Mouse (Mus musculus): ENCODE measurements around the gene Pithd1. TPM values are rescaled to one million over a fixed set of nuclear protein-coding genes. Genes with fewer than 3 reads are reported as not detected.
"Not testable (repeated sequence)": the region's sequence is repeated elsewhere in the genome, so short reads cannot be mapped to it uniquely, and the experiment has no call there.

Gene Pithd1
- polyA plus RNA-seq, 1 experiment = 140 TPM

DNA sequence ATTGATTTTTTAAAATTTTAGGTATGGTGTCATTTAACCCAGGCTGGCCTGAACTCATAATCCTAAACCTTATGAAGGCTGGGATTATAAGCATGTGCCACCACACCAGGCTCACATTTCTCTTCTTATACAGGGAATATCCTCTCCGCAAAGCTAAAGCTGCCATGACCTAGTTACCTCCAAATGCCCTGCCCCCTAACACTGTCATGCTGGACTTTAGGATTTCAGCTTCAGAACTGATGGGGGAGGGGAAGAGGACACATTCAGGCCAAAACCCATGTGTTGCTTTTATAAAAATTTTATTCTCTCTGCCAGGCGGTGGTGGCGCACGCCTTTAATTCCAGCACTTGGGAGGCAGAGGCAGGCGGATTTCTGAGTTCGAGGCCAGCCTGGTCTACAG lies 6.9 kb upstream of the Pithd1 start:
- H3K27me3 ChIP-seq (ENCODE audit: control insufficient read depth, insufficient read depth, low read length) = no peaks in the 10 kb centered on the region
- no peak for DNase-seq
- no peaks in the 10 kb centered on the region for H3K4me1 ChIP-seq (replicated peaks; ENCODE audit: control insufficient read depth, insufficient read depth, low read length)
- no peak for TF ChIP-seq CTCF (IDR thresholded peaks at IDR 0.05; ENCODE audit: borderline replicate concordance, control insufficient read depth, extremely low read depth, insufficient read depth, low read length, poor library complexity)
- no peak for TF ChIP-seq POLR2A (IDR thresholded peaks at IDR 0.05; ENCODE audit: control insufficient read depth, extremely low read depth, insufficient read depth, low read length, poor library complexity)
- H3K36me3 ChIP-seq (ENCODE audit: control insufficient read depth, insufficient read depth, low read length) = no peaks in the 10 kb centered on the region
- H3K4me3 ChIP-seq (ENCODE audit: control insufficient read depth, insufficient read depth, low read length) = no peak overlapping the region
- no peak overlapping the region for H3K27ac ChIP-seq (ENCODE audit: control insufficient read depth, insufficient read depth, low read length)
- 98% methylated on average over 6 of the region's 6 CpGs for WGBS

DNA sequence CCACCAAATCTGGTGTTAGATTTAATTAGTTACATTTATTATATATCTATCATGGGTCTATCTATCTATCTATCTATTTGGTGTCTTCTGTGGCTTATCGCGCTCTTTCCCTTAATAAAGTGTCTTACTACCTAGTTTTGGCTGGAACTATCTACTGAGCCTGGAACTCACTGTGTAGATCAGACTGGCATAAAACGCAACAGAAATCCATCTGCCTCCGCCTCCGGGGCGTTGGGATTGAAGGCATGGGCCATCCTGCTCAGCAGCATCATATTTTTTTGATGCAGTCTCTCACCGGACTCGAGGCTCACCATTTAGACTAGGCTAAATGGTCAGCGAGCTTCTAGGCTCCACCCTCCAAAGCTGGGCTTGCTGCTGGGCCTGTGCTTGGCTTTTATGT lies 650 bp upstream of the Pithd1 start:
- Histone ChIP-seq H3K4me1 (replicated peaks; ENCODE audit: control insufficient read depth, insufficient read depth, low read length) (peaks cover 8% of the 10 kb centered on the region), H3K27me3 (ENCODE audit: control insufficient read depth, insufficient read depth, low read length) (no peaks in the 10 kb centered on the region), H3K36me3 (ENCODE audit: control insufficient read depth, insufficient read depth, low read length) (peaks cover 6% of the 10 kb centered on the region), H3K27ac (ENCODE audit: control insufficient read depth, insufficient read depth, low read length) (no peak overlapping the region), H3K4me3 (ENCODE audit: control insufficient read depth, insufficient read depth, low read length) (no peak overlapping the region)
- DNase-seq = no peak
- WGBS = 87% methylated on average over 9 of the region's 9 CpGs
- TF ChIP-seq POLR2A (IDR thresholded peaks at IDR 0.05; ENCODE audit: control insufficient read depth, extremely low read depth, insufficient read depth, low read length, poor library complexity) = no peak
- no peak for TF ChIP-seq CTCF (IDR thresholded peaks at IDR 0.05; ENCODE audit: borderline replicate concordance, control insufficient read depth, extremely low read depth, insufficient read depth, low read length, poor library complexity)

DNA sequence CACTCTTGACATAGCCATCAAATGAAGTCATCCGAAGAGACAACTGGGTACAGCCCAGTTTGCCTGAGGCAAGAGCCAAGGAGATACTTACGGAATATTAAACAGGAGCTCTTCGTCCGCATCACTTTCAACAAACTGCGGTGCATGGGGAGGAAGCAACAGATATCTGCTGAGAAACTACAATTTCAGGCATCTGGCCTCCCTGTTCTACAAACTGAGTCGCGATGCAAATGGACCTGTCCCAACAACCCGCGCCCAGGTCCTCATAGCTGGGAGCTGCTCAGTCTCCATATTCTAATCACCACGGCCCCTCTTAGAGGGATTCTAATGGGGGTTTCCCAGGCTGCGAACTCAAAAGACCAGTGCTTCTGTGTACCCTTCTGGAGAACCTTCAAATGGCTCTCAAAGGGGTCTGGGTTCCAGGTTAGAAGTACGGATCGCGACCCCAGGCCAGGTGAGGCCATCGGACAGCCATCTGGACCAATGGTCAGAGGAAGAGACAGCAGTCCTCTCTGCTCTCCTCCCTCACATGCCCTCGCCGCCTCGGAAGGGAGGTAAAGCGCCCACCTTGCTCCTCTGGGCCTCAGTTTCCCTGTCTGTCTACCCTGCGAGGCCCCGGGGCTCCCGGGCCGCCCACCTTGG lies 642 bp downstream of the Pithd1 start:
- peaks cover 6% of the 10 kb centered on the region for H3K36me3 ChIP-seq (ENCODE audit: control insufficient read depth, insufficient read depth, low read length)
- DNase-seq = no peak
- H3K27ac ChIP-seq (ENCODE audit: control insufficient read depth, insufficient read depth, low read length) = no peak overlapping the region
- TF ChIP-seq POLR2A (IDR thresholded peaks at IDR 0.05; ENCODE audit: control insufficient read depth, extremely low read depth, insufficient read depth, low read length, poor library complexity) (no peak), CTCF (IDR thresholded peaks at IDR 0.05; ENCODE audit: borderline replicate concordance, control insufficient read depth, extremely low read depth, insufficient read depth, low read length, poor library complexity) (no peak)
- H3K4me1 ChIP-seq (replicated peaks; ENCODE audit: control insufficient read depth, insufficient read depth, low read length) = peaks cover 8% of the 10 kb centered on the region
- H3K4me3 ChIP-seq (ENCODE audit: control insufficient read depth, insufficient read depth, low read length) = peak overlapping the region; percentile 58
- 14% methylated on average over 23 of the region's 23 CpGs for WGBS
- no peaks in the 10 kb centered on the region for H3K27me3 ChIP-seq (ENCODE audit: control insufficient read depth, insufficient read depth, low read length)

DNA sequence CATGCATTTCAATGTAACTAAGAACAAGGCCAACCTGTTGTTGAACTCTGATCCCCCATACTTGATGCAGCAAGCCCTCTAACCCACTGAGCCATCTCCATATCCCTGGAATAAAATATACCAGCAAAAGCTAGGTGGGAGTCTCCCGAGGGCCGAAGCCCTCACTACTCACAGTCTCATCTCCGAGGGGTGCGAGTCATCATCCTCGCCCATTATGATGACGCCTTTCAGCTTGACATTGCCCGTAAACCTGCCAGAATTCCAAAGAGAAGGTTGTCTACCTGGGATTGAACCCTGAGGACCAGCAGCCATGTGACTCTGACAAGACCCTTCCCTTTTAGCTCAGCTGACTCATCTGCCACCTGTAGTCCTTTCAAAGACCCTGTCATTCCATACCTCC lies 1.3 kb downstream of the Pithd1 start:
- no peak overlapping the region for H3K27ac ChIP-seq (ENCODE audit: control insufficient read depth, insufficient read depth, low read length)
- TF ChIP-seq CTCF (IDR thresholded peaks at IDR 0.05; ENCODE audit: borderline replicate concordance, control insufficient read depth, extremely low read depth, insufficient read depth, low read length, poor library complexity) (no peak), POLR2A (IDR thresholded peaks at IDR 0.05; ENCODE audit: control insufficient read depth, extremely low read depth, insufficient read depth, low read length, poor library complexity) (no peak)
- H3K36me3 ChIP-seq (ENCODE audit: control insufficient read depth, insufficient read depth, low read length) = peaks cover 6% of the 10 kb centered on the region
- no peaks in the 10 kb centered on the region for H3K27me3 ChIP-seq (ENCODE audit: control insufficient read depth, insufficient read depth, low read length)
- H3K4me3 ChIP-seq (ENCODE audit: control insufficient read depth, insufficient read depth, low read length) = no peak overlapping the region
- peaks cover 8% of the 10 kb centered on the region for H3K4me1 ChIP-seq (replicated peaks; ENCODE audit: control insufficient read depth, insufficient read depth, low read length)
- DNase-seq = no peak
- WGBS = 97% methylated on average over 7 of the region's 7 CpGs

DNA sequence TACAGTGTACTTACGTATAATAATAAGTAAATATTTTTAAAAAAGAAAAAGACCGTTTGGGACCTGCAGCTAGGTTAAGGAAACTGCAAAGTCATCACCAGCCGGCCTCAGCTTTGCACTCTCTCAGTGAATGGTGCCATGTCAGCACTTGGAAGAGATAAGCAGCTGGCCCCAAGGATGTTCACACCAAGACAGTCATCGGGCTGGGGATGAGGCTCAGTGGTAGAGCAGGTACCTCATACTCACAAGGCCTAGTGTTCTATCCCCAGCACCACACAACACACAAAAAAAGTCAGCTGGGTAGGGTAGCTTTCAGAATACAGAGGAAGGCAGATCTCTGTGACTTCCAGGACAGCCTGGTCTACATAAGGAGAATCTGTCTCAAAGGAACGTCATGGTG lies 1.9 kb downstream of the Pithd1 start:
- 80% methylated on average over 5 of the region's 5 CpGs for WGBS
- TF ChIP-seq POLR2A (IDR thresholded peaks at IDR 0.05; ENCODE audit: control insufficient read depth, extremely low read depth, insufficient read depth, low read length, poor library complexity) = no peak
- H3K4me1 ChIP-seq (replicated peaks; ENCODE audit: control insufficient read depth, insufficient read depth, low read length) = peaks cover 8% of the 10 kb centered on the region
- H3K27me3 ChIP-seq (ENCODE audit: control insufficient read depth, insufficient read depth, low read length) = no peaks in the 10 kb centered on the region
- DNase-seq = no peak
- peaks cover 6% of the 10 kb centered on the region for H3K36me3 ChIP-seq (ENCODE audit: control insufficient read depth, insufficient read depth, low read length)
- no peak overlapping the region for H3K4me3 ChIP-seq (ENCODE audit: control insufficient read depth, insufficient read depth, low read length)
- H3K27ac ChIP-seq (ENCODE audit: control insufficient read depth, insufficient read depth, low read length) = no peak overlapping the region

DNA sequence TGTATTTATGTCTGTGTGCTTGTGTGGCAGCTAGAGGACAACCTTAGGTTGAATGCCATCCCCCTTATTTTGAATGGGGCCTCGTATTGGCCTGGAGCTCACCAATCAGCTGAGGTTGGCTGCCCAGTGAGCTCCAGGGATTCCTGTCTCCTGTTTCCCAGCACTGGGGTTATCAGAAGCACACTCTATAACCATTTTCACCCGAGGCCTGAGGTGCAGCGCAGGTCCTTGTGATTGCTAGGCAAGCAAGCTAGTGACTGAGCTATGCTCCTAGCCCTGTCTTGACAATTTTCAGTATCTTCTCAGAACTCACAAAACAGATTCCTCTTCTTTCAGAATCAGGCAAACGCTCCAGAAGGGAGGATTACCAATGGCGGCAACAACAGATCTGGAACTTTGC lies 2.5 kb downstream of the Pithd1 start:
- H3K36me3 ChIP-seq (ENCODE audit: control insufficient read depth, insufficient read depth, low read length) = peaks cover 6% of the 10 kb centered on the region
- 97% methylated on average over 5 of the region's 5 CpGs for WGBS
- H3K4me1 ChIP-seq (replicated peaks; ENCODE audit: control insufficient read depth, insufficient read depth, low read length) = peaks cover 8% of the 10 kb centered on the region
- TF ChIP-seq POLR2A (IDR thresholded peaks at IDR 0.05; ENCODE audit: control insufficient read depth, extremely low read depth, insufficient read depth, low read length, poor library complexity) (no peak), CTCF (IDR thresholded peaks at IDR 0.05; ENCODE audit: borderline replicate concordance, control insufficient read depth, extremely low read depth, insufficient read depth, low read length, poor library complexity) (no peak)
- no peak overlapping the region for H3K27ac ChIP-seq (ENCODE audit: control insufficient read depth, insufficient read depth, low read length)
- H3K4me3 ChIP-seq (ENCODE audit: control insufficient read depth, insufficient read depth, low read length) = no peak overlapping the region
- no peaks in the 10 kb centered on the region for H3K27me3 ChIP-seq (ENCODE audit: control insufficient read depth, insufficient read depth, low read length)
- DNase-seq = no peak

DNA sequence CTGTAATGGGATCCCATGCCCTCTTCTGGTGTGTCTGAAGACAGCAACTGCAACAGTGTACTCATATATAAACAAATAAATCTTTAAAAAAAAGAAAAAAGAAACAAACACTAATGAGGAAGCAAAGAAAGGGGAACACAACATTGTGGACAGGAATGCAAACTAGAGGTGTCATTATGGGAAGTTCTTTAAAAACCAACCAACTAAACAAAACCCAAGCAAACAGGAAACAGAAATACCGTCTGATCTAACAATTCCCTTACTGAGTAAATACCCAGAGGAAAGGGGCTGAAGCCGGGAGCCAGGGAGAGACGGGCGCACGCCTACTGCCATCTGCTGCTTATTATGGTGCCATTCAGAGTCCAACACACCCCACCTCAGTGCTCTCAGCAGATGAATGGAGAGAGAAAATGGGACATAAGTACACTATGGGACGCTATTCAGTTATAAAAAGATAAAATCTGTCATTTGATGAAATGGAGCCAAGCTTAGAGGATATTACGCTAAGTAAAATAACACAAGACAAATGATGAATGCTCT lies 5.5 kb downstream of the Pithd1 start:
- H3K4me3 ChIP-seq (ENCODE audit: control insufficient read depth, insufficient read depth, low read length) = no peak overlapping the region
- H3K27ac ChIP-seq (ENCODE audit: control insufficient read depth, insufficient read depth, low read length) = no peak overlapping the region
- H3K27me3 ChIP-seq (ENCODE audit: control insufficient read depth, insufficient read depth, low read length) = no peaks in the 10 kb centered on the region
- peaks cover 8% of the 10 kb centered on the region for H3K4me1 ChIP-seq (replicated peaks; ENCODE audit: control insufficient read depth, insufficient read depth, low read length)
- DNase-seq = no peak
- 87% methylated on average over 7 of the region's 7 CpGs for WGBS
- peaks cover 10% of the 10 kb centered on the region for H3K36me3 ChIP-seq (ENCODE audit: control insufficient read depth, insufficient read depth, low read length)
- TF ChIP-seq POLR2A (IDR thresholded peaks at IDR 0.05; ENCODE audit: control insufficient read depth, extremely low read depth, insufficient read depth, low read length, poor library complexity) = no peak
- no peak for TF ChIP-seq CTCF (IDR thresholded peaks at IDR 0.05; ENCODE audit: borderline replicate concordance, control insufficient read depth, extremely low read depth, insufficient read depth, low read length, poor library complexity)

DNA sequence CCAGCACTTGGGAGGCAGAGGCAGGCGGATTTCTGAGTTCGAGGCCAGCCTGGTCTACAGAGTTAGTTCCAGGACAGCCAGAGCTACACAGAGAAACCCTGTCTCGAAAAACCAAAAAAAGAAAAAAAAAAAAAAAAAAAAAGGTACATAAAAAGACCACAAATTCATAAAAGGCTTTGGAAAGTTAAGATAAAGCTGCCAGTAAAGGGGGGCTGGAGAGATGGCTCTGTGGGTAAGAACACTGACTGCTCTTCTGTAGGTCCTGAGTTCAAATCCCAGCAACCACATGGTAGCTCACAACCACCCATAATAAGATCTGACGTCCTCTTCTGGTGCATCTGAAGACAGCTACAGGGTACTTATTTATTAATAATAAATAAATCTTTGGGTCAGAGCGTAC lies 6.8 kb downstream of the Pithd1 start:
- not testable (repeated sequence) for H3K4me3 ChIP-seq (ENCODE audit: control insufficient read depth, insufficient read depth, low read length); H3K27ac ChIP-seq (ENCODE audit: control insufficient read depth, insufficient read depth, low read length); DNase-seq; H3K27me3 ChIP-seq (ENCODE audit: control insufficient read depth, insufficient read depth, low read length); H3K4me1 ChIP-seq (replicated peaks; ENCODE audit: control insufficient read depth, insufficient read depth, low read length)
- WGBS = 91% methylated on average over 5 of the region's 5 CpGs
- H3K36me3 ChIP-seq (ENCODE audit: control insufficient read depth, insufficient read depth, low read length) = peaks cover 17% of the 10 kb centered on the region
